Mouse (Mus musculus) cerebellum, adult (tissue): ENCODE measurements around the gene Gpat2.

Source experiments
- ATAC-seq: cut with Nextera tagmentation; 2 replicates; pipeline ENCODE4 v1.9.2; 2017; ENCODE audit warnings: mild to moderate bottlenecking, moderate library complexity, mixed read lengths; ENCODE audit not compliant: insufficient number of reproducible peaks, low FRiP score, low TSS enrichment

Gene Gpat2

DNA sequence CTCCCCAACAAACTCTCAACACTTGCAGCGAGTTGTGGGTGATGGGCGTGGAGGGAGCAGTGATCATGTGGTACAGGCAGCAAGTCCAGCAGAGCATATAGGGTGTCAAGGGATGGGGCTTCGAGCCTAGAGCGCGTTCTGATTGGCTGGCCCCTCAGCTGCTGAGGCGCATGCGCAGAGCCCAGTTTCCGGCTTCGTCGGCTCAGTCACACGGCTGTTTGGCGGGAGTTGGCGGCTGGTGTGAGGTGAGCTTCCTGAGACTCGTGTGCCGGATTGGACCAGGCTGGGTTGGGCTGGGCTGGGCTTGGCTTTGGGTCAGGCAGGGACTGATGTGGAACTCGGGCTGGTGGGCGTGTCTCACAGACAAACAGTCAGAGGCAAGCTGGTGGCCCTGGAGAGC is at the start of gene Gpat2:
Gpat2 (plus strand) TSS at position 223 of the 400 bp plus-strand sequence.
- no peak for ATAC-seq

GRCm38 (mm10) chr2:127375759-127376341 is 49.1 kb upstream of the Gpat2 start:
- ATAC-seq, result no peak

DNA sequence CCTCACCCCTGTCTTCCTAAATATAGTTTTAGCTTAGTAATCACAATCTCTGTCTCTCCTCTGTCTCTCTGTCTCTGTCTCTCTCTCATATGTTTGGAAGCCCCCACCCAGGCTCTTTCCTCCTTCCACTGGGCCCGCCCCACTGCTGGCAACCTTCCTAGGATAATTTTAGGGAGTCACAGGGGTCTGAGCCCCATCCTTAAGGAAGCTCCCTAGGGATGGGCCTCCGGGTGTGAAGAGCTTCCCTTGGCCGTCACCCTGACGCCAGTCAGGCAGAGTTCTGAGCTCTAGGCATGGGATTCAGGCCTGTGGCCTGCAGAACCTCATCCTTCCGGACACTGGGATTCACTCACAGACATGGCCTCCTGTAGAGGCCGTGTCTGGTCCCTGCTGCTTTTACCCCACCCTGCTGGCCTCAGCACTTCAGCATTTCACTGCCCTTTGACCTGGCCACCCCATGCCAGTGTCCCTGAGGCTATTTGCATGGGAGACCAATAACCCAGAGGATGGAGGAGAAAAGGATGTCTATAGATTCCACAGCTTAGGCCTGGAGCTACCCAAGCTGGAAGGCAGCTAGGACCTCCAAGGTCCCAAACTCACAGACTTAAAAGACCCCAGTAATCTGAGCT is 48.5 kb upstream of the Gpat2 start:
- ATAC-seq, result no peak

DNA sequence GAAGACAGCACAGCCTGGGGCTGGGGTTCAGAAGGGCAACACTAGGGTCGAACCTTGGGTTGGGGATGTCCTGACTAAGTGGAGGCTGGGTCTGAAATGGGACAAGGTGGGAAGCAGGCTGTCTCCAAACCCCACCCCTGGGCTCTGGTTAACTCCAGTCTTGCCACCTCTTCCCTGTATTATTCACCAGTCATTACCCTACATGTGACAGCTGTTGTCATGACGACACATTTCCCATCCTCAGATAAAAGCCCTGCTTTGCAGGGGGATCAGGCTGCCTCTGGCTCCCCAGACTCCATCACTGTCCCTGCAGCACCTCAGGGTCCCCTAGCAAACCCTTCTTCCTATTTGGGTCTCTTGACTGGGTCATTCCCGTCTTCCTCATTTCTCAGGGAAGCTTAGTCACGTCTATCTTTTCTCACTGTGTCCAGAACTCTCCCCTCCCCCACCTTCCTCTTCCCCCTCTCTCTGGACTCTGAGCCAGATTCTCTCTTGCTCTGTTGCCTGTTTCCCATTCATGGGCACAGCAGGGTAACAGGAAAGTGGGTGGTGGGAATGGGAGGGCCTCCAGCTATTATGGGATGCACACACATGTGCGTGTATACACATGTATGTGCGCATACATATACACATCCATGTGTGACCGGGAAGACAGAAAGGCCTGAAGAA is 46.9 kb upstream of the Gpat2 start:
- no peak for ATAC-seq

DNA sequence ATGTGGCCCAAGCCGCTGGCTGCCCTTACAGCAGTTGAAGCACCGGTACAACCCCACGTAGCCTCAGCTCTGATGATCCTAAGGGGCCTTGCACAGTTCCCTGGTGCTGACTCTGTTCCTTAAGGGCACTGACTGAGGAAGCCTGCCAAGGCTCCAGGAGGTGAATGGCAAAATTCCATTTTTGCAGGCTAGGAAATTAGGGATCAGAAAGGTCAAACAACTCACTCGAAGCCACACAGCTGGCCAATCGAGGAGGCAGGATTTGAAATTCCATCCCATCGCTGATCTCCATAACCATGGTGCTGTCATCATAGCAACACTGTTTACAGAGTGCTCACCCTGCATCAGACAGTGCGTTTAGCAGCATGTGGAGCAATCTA is 46.4 kb upstream of the Gpat2 start:
- no peak for ATAC-seq

GRCm38 (mm10) chr2:127379250-127379649 is 45.7 kb upstream of the Gpat2 start:
- ATAC-seq, result no peak

- ATAC-seq, result no peak
These were observed 41.1 kb upstream of the Gpat2 start for GRCm38 (mm10) chr2:127383881-127384280.

DNA sequence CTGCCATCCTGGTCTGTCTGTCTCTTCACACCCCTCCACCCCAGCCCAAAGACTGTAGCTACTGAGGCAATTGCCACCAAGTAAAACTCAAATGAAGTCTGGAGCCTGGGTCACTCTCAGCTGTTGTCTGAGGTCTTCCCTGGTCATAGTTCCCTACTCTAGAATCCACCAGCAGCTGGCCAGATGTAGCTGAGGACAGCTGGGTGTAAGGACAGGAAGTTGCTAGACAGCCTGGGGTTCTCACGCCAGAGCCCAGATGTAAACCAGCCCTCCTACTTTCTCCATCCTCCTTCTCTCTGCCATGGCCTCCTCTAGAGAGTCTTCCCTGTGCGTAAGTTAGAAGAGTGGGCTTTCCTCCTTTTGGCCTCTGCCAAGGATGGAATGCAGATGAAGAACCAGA is 37.5 kb upstream of the Gpat2 start:
- no peak for ATAC-seq

- ATAC-seq, result no peak
These were observed 34.6 kb upstream of the Gpat2 start for GRCm38 (mm10) chr2:127390352-127390751.

- ATAC-seq, result no peak
These were observed 34.2 kb upstream of the Gpat2 start for GRCm38 (mm10) chr2:127390846-127391245.

GRCm38 (mm10) chr2:127391323-127391722 is 33.7 kb upstream of the Gpat2 start:
- no peak for ATAC-seq

DNA sequence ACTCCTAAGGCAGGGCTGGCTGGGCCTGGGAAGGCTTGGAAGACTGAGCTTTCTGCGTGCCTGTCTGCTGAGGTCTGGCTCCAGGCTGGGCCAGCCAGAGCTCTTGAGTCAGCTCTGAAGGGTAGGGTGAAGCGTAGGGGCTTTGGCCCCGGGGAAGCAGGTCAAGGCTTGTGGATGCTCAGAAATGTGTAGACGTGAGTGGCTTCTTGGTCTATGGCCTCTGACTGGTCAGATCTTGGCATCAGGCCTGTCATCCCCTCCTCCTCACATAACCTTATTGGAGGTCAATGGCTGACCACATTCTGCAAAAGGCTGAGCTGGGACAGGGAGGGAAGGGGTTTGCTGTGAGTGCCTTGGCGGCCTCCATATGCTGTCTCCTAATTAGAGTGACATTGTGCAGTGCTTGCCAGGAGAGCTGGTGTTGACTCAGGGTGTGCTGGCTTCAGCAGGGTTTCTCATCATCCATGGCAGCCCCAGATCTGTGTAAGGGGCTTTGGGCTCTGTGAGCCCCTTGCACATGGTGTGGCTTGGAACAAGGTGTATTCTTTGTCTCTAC is 30.3 kb upstream of the Gpat2 start:
- no peak for ATAC-seq

- no peak for ATAC-seq
These were observed 26.3 kb upstream of the Gpat2 start for GRCm38 (mm10) chr2:127398738-127399137.

DNA sequence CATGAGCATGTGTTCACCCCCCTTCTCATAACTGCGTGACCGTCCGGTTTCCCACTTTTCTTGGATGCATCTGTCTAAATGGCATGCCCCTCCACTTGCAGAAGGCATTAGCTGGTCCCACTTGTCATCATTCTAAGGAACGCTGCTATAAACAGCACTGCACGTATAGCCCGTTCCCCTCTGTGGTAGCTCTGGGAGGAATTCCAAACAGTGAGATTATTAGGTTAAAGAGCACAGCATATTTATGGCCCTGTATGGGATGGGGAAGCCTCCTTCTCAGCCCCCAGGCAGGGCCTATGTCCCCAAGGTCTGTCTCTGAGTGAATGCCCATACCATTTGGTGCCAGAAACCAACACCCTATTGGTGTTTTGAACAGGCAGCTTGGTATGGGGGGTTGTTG is 13.9 kb upstream of the Gpat2 start:
- ATAC-seq, result no peak

DNA sequence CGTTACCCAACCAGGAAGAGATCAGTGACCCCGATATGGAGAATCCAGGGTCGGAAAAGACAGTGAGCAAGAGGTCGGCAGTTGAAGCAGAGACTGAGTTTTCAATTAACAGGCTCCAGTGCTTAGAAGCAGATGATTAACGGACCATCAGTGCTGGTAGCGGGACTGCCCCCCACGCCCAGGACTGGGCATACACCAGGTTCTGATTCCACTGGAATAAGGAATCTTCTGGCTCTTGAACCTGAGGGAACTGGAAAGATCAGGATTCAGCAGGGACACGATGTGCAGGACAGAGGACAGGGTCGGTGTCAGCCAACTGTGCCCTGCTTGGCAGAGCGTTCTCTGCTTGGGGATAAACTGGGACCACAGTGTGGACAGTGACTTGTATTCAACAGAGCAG is 9.2 kb upstream of the Gpat2 start:
- no peak for ATAC-seq

GRCm38 (mm10) chr2:127416706-127417105 is 8.3 kb upstream of the Gpat2 start:
- no peak for ATAC-seq

- no peak for ATAC-seq
These were observed 6.6 kb upstream of the Gpat2 start for GRCm38 (mm10) chr2:127418266-127418970.

- ATAC-seq, result no peak; the same call in 1 of the 2 replicates
These were observed 5.2 kb downstream of the Gpat2 start for GRCm38 (mm10) chr2:127430238-127430637.

GRCm38 (mm10) chr2:127433487-127434295 is 8.7 kb downstream of the Gpat2 start:
- ATAC-seq, result 0 out of 2 replicates have a peak, but pooled peaks have one; percentile 5

DNA sequence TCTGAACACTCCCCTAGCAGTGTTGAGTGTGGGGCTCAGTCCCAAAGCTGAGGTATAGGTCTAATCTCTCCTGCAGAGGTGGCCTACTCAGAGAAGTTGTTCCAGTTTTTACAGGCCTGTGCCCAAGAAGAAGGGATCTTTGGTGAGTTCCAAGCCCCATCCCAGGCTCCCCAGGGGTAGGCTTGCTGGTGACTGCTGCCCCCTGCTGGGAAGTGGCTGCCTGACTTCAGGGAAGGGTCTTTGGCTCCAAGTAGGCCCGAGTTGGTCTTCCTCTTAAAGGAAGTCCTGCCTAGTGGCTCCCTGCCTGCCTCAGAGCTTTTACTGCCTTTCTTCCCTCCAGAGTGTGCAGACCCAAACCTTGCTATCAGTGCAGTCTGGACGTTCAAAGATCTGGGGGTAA is 10.1 kb downstream of the Gpat2 start:
- ATAC-seq, result no peak
